Mouse (Mus musculus) heart, adult 11 months (tissue): ENCODE data around the gene Olfr986.
A peak's percentile ranks its signal among the peaks of the same experiment; 100 is the strongest.
"Not testable (repeated sequence)": the region's sequence is repeated elsewhere in the genome, so short reads cannot be mapped to it uniquely, and the experiment has no call there.

Experiments used
- DNase-seq: peaks from one replicate; pipeline ENCODE4 v3.0.0; 2022

The Olfr986 gene

DNA sequence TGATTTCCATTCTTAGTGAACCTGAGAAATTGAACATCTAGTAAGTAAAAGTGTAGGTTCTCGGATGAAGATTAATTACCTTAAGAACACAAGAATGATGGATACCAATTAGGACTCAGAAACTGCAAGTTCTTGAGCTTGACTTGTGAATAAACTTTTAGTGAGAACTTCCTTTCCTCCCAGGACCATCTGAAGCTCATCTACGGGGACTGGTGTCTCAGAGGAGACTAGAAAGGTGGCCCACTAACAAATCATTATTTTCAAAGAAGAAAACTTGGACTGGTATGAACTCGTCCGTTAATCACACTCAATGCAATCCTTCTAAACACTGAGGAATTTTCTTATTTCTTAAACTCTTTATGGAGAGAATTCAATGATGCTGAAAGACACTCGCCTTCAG, at the start of gene Olfr986:
TSS of gene Olfr986 (plus strand) at position 301 of the 400 bp plus-strand sequence.
- no peak for DNase-seq

DNA sequence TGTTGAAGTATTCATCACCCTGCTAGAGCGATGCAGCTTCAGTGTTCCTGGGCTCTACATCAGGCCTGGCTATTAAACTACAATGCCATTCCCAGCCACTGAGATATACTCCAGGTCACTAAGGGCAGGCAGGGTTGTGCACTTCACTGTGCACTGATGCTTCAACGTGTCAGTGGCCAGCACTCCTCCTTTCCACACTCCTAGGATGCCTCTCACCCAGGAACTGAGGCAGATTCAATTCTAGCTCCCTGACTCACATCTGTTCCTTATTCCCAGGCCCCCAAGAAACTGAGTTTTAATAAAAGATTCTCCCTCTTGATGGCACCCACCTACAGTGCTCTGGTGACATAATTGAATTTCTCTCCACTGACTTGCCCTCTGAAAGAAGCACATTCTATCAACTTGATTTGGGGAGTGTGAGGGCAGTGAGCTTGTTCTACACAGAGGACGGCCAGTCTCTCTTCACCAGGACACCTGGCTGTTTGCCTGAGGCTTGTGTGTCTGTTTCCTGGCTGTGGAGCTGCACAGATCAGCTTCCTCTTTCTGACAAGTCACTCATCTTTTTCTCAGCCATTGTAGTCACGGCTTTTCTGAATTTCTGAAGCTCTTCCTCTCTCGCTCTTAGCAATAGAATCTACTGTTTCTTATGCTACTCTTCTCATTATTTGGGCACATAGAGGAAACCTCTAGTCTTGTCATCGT, 43.6 kb upstream of the Olfr986 start:
- DNase-seq, result peak; percentile 88

DNA sequence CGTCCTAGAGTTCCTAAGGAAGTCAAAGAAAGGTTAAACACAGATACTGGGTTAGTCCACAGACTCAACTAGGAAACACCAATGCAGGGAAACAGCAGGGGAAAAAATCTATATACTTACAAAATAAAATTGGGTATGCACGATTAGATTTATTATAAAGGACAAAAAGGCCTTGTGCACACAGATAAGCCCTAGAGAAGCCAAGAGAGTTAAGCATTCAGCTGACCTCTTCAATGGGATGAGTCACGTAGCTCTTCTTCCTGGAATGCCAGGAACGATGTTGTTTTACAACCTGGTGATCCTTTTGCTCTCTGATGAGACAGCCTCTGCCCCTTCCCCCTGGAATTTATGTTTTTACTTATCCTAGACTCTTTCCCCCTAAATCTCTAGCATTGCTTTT, 41.2 kb upstream of the Olfr986 start:
- DNase-seq, result no peak

DNA sequence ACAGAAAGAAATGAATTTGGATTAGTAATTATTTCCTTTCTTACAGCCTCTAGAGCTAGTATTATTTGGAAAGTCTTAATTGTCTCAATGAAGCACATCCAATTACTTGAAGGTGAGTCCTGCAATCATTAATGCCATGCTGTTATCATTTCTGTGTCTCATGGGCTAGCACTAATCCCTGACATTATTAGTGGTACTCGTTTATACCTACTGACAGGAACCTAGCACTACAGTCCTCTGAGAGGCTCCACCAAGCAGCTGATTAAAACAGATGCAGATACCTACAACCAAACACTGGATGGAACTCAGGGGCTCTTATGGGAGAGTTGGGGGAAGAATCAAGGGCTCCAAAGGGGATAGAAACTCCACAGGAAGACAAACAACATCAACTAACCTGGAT, 39.2 kb upstream of the Olfr986 start:
- no peak for DNase-seq

DNA sequence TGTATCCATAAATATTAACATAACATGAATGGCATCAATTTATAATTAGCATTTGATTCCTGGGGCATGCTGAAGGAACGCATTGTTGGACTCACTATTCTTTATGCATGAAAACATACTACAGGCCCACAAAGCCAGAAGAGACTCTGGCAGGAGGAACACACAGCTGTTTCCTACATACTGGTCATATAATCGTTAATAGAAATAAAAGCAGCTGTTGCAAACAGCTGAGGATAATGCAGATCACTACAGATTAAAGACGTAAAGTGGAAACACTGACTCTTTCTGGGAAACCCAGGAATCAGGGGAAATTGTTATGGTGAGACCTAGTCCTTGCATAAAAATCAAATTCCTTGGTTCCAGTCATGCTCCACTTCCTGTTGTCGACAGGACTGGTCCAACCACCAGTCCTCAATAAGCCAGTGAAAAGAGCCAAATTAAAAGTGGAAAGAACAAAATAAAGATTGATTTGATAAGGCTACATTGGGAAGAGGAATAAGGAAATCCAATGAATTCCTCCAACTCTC, 25.5 kb upstream of the Olfr986 start:
- DNase-seq, result no peak

DNA sequence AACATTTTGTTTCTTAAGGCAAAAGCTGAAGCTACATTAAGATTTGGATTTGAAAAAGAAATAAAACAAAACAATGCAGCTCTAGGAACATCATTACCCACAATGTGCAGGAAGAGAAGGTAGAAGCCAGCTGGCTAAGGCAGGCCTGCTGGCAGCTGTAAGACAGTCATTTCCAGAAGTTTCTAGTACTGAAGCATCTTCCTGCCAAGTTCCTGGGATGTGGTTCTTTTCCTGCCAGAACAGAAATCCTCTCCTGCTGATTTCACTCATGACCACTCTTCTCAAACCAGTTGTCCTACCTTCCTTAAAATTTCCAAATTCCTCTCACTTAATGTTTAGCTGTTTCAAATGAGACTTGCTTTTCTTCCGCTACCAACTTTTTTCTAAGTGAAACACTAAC, 14.3 kb upstream of the Olfr986 start:
- DNase-seq, result no peak

DNA sequence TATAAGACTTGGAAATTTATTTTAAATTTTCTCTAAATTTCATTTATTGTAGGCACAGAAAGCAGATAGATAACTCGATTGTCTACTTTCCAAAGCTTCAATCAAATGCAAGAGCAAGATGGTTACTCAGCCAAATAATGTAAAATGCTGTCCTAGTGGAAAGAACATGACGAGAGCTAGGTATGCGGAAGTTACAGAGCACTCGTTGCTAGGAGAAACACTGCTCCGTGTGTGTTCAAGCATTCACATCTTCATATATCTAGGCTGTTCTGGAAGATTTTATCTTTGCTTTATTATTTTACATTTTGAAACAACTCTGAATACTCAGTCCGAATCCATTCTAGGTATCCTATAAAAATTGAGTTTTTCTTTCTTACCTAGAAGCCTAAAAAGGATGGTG, 3.7 kb upstream of the Olfr986 start:
- no peak for DNase-seq

DNA sequence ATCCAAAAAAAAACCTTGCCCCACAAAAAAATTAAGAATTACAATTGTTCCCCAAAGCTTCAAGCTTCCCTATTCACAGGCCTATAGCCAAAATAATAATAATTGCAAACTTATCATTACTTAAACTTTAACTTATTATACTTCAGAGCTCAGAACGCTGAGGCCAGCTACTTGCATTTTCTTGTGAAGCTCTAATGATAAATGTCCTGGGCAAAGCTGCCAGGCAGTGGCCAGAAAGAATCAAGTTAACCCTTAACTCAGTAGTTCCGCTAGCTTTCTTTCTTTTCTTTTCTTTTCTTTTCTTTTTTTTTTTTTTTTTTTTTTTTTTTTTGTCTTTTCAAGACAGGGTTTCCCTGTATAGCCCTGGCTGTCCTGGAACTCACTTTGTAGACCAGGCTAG, 4.4 kb downstream of the Olfr986 start:
- DNase-seq, result not testable (repeated sequence)

DNA sequence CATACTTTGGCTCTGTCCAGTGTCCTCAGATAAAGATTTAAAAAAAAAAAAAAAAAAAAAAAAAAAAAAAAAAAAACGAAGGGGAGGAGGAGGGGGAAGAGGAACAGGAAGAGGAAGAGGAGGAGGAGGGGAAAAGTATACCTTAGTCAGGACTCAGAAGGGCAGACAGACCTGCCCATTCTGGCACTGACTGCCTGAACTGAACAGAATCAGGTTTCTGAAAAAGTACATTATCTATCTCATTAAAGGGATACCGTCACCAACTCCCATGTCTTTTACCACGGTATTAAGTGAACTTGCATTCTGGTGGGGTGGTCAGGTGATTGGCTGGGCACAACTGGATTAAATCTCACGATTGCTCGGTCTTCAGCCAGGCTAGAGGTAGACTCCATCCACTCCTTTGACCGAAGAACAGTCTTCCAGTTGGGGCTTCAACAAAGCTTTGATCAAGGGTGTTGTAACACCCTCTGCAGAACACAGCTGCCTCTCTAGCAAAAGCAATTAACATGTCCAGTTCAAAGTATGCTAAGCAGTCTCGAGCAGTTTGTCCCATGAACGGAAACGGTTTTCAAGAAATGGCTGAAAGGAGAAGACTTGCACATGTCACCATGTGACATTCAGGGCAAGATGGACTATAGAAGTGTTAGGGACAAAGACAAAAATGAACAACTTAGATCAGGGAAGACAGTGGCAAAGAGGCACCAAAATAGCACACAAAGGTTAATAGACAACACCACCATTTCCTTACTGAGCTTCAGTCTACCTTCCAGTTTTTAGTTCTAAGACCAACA, 10.6 kb downstream of the Olfr986 start:
- DNase-seq, result peak; percentile 73

DNA sequence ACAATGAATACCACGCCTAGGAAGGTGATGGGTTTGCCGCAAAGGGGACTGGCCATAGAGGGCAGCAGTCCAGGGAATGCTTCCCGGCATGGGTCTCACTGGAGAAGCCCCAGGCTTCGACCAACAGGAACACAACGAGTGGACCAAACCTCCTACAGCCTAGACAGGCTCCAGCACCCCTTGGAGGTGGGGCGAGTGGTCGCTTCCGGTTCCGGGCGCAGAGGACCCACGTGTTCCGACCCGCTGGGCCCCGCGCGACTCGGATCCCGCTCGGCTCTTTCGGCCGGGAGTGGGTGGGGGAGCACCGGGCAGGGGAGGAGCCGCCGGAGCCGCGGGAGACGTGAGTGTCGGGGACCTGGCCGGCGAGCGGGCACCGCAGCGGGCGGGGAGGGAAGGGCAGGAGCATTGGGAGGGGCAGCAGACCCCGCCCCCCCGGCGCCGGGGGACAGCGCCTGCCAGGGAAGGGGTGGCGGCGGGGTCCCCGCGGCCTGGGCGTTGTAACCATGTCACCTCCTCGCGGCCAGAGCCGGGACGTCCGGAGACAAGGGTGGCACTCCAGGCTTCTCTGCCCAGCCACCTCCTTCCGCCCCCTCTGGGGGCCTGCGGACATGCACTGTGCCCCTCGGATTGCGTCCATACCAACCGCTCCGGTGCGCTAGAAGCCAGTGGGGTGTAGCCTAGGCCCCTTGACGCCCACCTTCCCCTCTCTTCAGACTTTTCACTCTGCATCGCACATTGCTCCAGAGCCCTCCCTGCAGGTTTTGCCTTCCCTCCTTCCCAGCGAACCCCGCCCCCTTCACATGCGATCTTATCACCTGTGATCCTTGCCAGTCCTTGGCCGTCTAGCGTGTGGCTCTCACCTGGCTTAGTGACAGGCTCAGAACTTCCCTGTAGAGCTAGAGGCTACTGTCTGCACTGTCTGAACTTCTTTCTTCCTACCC, 11.6 kb downstream of the Olfr986 start, which contains the start of gene Zfp202:
TSS of gene Zfp202 (plus strand) at position 219 of the 941 bp plus-strand sequence.
- DNase-seq, result peak; percentile 99

DNA sequence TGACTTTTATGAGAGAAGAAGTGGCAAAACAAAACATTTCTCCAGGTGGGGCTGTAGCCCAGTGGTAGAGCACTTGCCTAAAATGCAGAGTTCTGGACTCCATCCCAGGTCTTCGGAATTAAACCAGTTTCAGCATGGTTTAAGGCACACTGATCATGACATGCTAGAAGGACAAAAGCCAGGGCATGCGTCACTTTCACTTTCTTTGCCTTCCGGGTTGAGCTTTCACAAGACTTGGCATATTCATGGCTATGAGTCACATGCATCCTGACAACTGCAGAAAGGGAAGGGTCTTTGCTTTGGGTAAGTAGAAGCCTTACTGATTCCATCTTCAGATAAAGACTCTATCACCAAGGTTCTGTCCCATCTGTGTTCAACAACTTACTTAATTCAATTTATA, 15.3 kb downstream of the Olfr986 start:
- DNase-seq, result peak; percentile 93

DNA sequence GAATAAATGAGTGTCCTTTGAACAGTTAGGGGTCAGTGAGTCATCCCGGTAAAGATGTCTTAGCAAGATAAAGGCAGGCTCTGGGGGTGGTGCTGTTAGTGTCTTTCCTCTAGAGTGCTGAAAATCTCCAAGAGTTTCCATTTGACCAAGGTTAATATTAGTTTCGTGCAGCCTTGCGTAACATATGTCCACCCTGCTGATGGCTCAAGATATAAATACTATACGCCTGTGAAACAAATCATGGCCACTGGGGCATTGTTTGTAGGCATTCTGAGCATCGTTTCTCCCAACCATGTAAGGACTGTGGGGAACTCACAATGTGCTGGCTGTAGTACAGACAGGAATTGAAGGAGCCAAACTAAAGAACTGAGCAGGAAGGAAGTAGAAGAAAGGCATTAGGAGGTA, 25.8 kb downstream of the Olfr986 start:
- DNase-seq, result no peak

DNA sequence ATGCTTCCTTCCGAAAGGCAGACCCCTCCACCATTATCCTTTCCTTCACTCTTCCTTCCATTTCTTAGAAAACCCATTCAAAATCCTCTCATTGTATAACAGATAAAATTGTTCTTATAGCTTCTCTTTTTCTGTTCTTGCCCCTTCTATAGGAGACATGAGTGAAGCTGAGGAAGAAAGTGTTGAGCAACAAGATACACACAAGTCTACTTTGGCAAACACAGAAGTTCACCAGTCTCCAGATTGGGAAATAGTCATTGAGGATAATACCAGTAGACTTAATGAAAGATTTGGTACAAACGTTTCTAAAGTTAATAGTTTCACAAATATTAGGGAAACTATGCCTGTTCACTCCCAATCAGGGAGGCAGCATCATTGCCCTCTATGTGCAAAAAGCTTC, 30.0 kb downstream of the Olfr986 start:
- no peak for DNase-seq

DNA sequence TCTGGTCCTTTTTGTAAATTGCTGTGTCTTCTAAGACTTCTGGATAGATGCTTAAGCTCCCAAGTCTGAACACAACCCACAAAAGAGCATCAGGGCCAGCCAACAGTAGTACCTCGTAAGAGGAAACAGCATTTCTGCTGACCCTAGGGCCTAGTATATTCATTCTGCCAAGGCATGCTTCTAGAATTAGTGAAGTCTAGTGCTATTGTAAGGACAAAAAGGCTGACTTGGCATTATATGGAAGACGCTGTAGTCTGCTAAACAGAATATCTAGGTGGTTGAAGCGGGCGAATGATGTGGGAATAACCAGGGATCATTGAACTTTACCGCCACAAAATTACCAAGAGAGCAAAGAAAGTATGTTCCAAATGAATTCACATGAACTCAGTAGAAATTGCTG, 33.3 kb downstream of the Olfr986 start:
- peak; percentile 71 for DNase-seq

DNA sequence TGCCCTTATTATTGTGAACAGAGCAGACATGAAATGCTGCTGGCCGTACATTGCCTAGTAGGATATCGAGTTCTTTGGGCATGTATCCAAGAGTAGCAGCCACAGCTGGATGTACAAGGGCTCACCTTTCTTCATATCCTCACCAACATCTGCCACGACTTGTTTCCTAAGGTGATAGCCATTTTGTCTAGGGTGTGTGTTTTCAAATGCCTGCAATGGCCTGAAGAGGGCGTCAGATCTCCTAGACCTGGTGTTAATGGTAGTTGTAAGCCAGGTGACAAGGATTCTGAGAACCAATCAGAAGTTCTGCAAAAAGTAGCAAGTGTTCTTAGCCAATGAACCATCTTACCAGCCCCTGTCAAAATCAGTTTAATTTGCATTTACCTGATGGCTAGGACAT, 35.9 kb downstream of the Olfr986 start:
- peak; percentile 68 for DNase-seq

DNA sequence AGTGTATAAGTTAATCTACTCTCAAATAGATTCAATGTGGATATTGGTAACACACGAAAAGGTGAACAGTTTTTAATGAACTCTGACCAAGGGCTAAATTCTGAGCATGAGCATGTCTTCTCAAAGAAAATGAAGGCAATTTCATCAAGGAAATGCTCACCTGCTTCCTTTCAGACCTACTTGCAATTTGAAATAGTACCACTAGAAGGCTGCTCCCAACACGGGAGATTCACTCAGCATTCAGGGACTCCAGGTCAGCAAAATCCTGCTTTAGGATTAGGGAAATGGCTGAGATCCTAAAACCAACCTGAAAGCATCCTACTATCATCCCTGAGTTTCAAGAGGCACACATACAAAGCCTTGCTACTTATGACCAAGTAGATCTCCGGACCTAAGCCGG, 43.6 kb downstream of the Olfr986 start:
- DNase-seq, result no peak

DNA sequence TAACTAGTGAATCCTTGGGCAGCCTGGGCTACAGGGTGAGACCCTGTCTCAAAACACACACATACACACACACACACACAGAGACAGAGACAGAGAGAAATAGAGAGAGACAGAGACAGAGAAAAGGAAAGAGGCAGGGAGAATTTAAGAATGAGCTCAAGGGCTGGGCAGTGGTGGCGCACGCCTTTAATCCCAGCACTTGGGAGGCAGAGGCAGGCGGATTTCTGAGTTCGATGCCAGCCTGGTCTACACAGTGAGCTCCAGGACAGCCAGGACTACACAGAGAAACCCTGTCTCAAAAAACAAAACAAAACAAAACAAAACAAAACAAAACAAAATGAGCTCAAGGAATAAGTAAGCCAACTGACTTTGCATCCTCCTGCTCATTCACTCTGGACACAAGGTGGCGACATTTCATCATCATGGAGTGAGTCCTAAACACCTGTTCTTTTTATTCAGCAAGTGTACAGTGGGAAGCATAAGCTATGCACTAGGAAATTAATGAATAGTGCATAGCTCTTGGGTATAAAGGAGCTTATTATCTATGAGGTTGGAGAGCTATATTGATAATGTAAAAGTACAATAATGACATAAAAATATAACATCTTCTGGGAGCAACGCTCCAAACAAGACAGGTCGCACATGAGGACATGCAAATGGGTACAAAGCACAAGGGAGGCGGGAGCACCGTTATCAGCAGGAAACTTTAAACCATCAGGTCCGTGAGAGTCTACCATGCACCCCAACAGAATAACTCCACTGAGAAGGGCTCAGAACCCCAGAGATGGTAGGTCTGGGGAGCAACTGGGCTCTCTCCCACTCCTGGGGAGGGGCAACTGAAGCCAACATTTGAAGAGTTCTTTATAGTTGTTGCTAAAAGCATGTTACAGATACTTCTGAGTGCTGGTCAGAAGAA, 47.4 kb downstream of the Olfr986 start:
- peak; percentile 70 for DNase-seq

DNA sequence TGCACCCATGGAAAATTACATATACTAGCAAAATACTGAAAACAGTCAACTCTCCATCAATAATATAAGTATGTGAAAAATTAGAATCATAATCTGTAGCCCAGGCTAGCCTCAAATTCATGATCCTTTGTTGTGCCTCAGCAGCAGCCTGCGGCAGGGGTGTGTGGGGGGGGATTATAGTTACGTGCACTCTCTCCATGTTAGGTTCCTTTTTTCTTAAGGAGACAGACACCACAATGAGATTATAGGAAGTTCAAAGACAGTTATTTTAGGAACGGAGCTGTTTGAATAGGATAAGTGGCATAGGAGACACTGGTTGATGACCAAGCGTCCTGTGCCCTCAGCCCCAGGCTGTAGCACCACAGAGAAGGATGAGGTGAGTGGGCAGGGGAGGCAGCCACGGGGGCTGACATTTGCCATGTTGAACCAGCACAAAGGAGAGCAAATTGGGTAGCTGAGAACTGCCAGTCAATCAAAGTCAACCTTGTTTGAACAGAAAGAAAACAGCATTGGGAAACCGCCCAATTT, 48.1 kb downstream of the Olfr986 start:
- DNase-seq, result peak; percentile 73

DNA sequence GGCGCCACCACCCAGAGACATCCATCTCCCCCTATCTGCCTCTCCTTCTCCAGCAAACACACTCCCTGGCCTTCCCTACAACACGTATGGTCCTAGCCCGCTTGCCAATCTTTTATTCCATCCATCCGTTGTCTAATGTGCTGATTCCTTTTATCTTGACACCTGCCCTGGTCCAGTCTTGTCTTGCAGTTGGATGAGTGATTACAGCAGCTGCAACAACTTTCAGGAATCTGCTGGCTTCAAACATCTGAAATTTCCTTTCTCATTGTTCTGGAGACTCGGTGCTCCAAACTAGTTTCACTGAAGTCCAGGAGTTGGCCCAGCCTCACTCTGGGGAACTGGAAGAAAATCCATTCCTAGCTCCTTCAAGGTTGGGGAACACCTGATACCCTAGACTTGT, 48.8 kb downstream of the Olfr986 start:
- DNase-seq, result peak; percentile 19

DNA sequence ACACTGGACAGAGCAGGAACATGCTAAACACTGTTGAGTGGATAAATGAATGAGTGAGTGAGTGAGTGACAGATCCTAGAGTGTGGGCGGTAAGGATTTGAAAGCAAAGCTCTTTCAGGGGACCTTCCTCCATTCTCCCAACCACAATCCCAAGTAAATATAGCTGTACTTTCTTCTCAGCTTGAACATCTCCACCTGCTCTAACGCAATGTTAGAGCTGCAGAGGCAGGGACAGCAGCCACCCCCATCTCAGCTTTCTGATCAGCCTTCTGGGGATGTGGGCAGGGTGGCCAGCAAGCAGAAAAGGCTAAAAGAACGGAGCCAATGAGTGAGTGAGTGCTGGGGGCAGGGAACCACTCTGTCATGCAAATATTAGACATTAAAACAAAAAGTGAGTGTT, 50.3 kb downstream of the Olfr986 start:
- peak; percentile 17 for DNase-seq

DNA sequence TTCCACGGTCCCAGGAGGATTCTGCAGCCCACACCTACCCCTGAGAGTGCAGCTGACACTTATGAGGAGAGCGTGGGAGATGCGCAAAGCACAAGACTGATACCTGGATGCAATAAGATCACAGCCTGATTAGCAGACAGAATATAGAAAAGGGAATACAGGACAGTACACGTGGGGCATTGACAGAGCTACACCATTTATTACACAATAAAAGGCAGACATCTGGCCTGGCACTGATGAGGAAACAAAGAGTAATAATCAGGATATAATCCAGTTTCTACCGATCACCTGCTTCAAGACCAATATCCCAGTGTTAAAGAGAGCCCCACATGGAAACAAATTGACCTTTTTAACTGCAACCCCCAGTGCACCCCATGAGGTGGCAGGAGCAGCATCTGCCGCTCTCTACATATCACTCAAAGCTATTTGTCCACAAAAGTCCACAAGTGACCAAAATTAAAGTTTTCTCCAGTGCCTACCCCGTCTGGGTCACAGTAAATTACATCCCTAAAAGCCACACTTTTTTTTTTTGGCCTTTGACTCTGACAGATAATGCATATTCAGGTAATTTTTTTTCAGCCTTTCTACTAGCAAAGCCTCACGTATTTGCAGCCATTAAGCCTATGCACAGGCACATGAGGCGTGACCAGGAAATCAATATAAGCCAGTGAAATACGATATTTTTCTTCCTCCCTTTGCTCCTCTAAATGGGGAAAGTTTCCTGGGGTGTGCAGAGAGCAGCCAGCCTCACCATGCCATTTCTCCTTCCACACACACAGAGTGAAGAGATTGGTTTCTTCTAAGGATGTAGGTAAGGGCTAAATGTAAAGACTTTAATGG, 53.7 kb downstream of the Olfr986 start:
- DNase-seq, result peak; percentile 30
